Mouse (Mus musculus) retina, postnatal 1 day (tissue): ENCODE results near the gene Grk5.
A peak's percentile ranks its signal among the peaks of the same experiment; 100 is the strongest.

Source experiments
- DNase-seq: peaks from one replicate; pipeline ENCODE4 v3.0.0-alpha.2; 2012

Gene Grk5

GRCm38 (mm10) chr19:61080251-61080749 is 190.8 kb downstream of the Grk5 start:
- DNase-seq, result no peak

GRCm38 (mm10) chr19:61083006-61083405 is 193.5 kb downstream of the Grk5 start:
- no peak for DNase-seq

GRCm38 (mm10) chr19:61084149-61084940 is 194.8 kb downstream of the Grk5 start:
- peak; percentile 87 for DNase-seq

GRCm38 (mm10) chr19:61085217-61085616 is 195.7 kb downstream of the Grk5 start:
- no peak for DNase-seq

- DNase-seq, result no peak
Observed at GRCm38 (mm10) chr19:61087781-61088180, 198.2 kb downstream of the Grk5 start.

- no peak for DNase-seq
Observed at GRCm38 (mm10) chr19:61089001-61089400, 199.5 kb downstream of the Grk5 start.

- DNase-seq, result no peak
Observed at GRCm38 (mm10) chr19:61090541-61090940, 201.0 kb downstream of the Grk5 start.

GRCm38 (mm10) chr19:61096776-61097175 is 207.2 kb downstream of the Grk5 start:
- no peak for DNase-seq

GRCm38 (mm10) chr19:61097764-61098163 is 208.2 kb downstream of the Grk5 start:
- DNase-seq, result peak; percentile 51

GRCm38 (mm10) chr19:61110184-61110583 is 220.6 kb downstream of the Grk5 start:
- DNase-seq, result no peak

- DNase-seq, result no peak
Observed at GRCm38 (mm10) chr19:61131096-61131495, 241.5 kb downstream of the Grk5 start.

- no peak for DNase-seq
Observed at GRCm38 (mm10) chr19:61138655-61139054, 249.1 kb downstream of the Grk5 start.

GRCm38 (mm10) chr19:61140342-61141206 is 251.0 kb downstream of the Grk5 start, which contains the start of gene Zfp950:
Gene Zfp950, minus strand, starts transcription at chr19:61140840.
- DNase-seq, result peak; percentile 94

- no peak for DNase-seq
Observed at GRCm38 (mm10) chr19:61141299-61141698, 251.8 kb downstream of the Grk5 start.
